Mouse (Mus musculus): ENCODE measurements around the gene Gpatch2.

- TF ChIP-seq GATA1 (IDR thresholded peaks at IDR 0.05; ENCODE audit: borderline replicate concordance, low read length) (no peak), FLI1 (IDR thresholded peaks at IDR 0.05; ENCODE audit: low read length) (no peak)
These were observed 129.8 kb downstream of the Gpatch2 start for GRCm38 (mm10) chr1:187345156-187345555.
